Mouse (Mus musculus) heart, embryonic 16.5 days (tissue): ENCODE results near the gene Spns3. TPM values are rescaled to one million over a fixed set of nuclear protein-coding genes. Genes with fewer than 3 reads are reported as not detected.
A peak's percentile ranks its signal among the peaks of the same experiment; 100 is the strongest.

Source experiments
- ATAC-seq: fragments of 200-750 bp; cut with Nextera tagmentation; replicated peaks from 2 replicates; pipeline ENCODE4 v1.8.0; 2017; ENCODE audit warnings: moderate number of reproducible peaks; ENCODE audit not compliant: insufficient read depth, low FRiP score; ENCODE audit errors: extremely low read depth
- H3K27ac ChIP-seq: fragments of 300-500 bp; sonication (generic); 2 replicates; pipeline ENCODE4 v1.5.1; 2014; ENCODE audit warnings: mild to moderate bottlenecking, low read length, control low read depth, moderate library complexity
- H3K27me3 ChIP-seq: fragments of 300-500 bp; sonication (generic); 2 replicates; pipeline ENCODE4 v1.6.1; 2014; ENCODE audit warnings: low read length, mixed read lengths; ENCODE audit not compliant: control insufficient read depth, insufficient read depth
- H3K36me3 ChIP-seq: fragments of 300-500 bp; sonication (generic); 2 replicates; pipeline ENCODE4 v1.6.1; 2014; ENCODE audit not compliant: control insufficient read depth, insufficient read depth
- H3K4me1 ChIP-seq: fragments of 300-500 bp; sonication (generic); 2 replicates; pipeline ENCODE4 v1.6.1; 2014; ENCODE audit warnings: low read length, mixed read lengths; ENCODE audit not compliant: control insufficient read depth, insufficient read depth
- H3K4me2 ChIP-seq: fragments of 300-500 bp; sonication (generic); 2 replicates; pipeline ENCODE4 v1.6.1; 2014; ENCODE audit warnings: low read depth, mild to moderate bottlenecking, control low read depth, low read length
- H3K4me3 ChIP-seq: fragments of 300-500 bp; sonication (generic); 2 replicates; pipeline ENCODE4 v1.5.1; 2014; ENCODE audit warnings: mild to moderate bottlenecking, control low read depth, low read length
- H3K9ac ChIP-seq: fragments of 300-500 bp; sonication (generic); 2 replicates; pipeline ENCODE4 v1.6.1; 2014; ENCODE audit warnings: low read length, control low read depth
- H3K9me3 ChIP-seq: fragments of 300-500 bp; sonication (generic); replicated peaks from 2 replicates; pipeline ENCODE4 v1.6.1; 2016; ENCODE audit warnings: low read length; ENCODE audit not compliant: control insufficient read depth
- WGBS: fragments of 180-500 bp; shearing (Covaris S2); extraction: QIAGEN DNeasy Blood & Tissue Kit; methylation state at CpG from one replicate; pipeline ENCODE4 v1.1.7; 2014; 5-methylcytosine and 5-hydroxymethylcytosine counted together
- polyA plus RNA-seq: library from polyadenylated mRNA; unstranded; fragments of >200 nt; fragmentation: Nextera tagmentation; extraction: Ambion mirVana; gene quantifications from 2 replicates; pipeline ENCODE4 v1.2.1, GENCODE M21; 2015

Spns3 gene
- polyA plus RNA-seq, 1 experiment from 2014 or later: 1.0 TPM

- H3K9ac ChIP-seq: no peak overlapping the region
- H3K4me3 ChIP-seq: no peak overlapping the region
- H3K4me1 ChIP-seq: no peaks in the 10 kb centered on the region
- no peaks in the 10 kb centered on the region for H3K36me3 ChIP-seq
- no peak overlapping the region for H3K4me2 ChIP-seq
- no peak for ATAC-seq
- 55% methylated on average over 1 of the region's 1 CpGs for WGBS
- no peaks in the 10 kb centered on the region for H3K9me3 ChIP-seq
- H3K27ac ChIP-seq: no peak overlapping the region
- H3K27me3 ChIP-seq: no peaks in the 10 kb centered on the region
Measured at GRCm38 (mm10) chr11:72531632-72532031, 18.7 kb downstream of the Spns3 start.

GRCm38 (mm10) chr11:72531144-72531543 is 19.2 kb downstream of the Spns3 start:
- no peak overlapping the region for H3K4me2 ChIP-seq
- ATAC-seq: no peak
- WGBS: 69% methylated on average over 5 of the region's 5 CpGs
- no peaks in the 10 kb centered on the region for H3K9me3 ChIP-seq
- no peaks in the 10 kb centered on the region for H3K36me3 ChIP-seq
- H3K9ac ChIP-seq: no peak overlapping the region
- H3K27me3 ChIP-seq: no peaks in the 10 kb centered on the region
- H3K4me1 ChIP-seq: no peaks in the 10 kb centered on the region
- H3K4me3 ChIP-seq: no peak overlapping the region
- H3K27ac ChIP-seq: no peak overlapping the region

GRCm38 (mm10) chr11:72526190-72526589 is 24.1 kb downstream of the Spns3 start:
- WGBS: 70% methylated on average over 4 of the region's 4 CpGs
- H3K27ac ChIP-seq: no peak overlapping the region
- no peak for ATAC-seq
- no peaks in the 10 kb centered on the region for H3K9me3 ChIP-seq
- peaks cover 8% of the 10 kb centered on the region for H3K4me1 ChIP-seq
- H3K27me3 ChIP-seq: no peaks in the 10 kb centered on the region
- no peak overlapping the region for H3K4me3 ChIP-seq
- H3K9ac ChIP-seq: no peak overlapping the region
- H3K36me3 ChIP-seq: no peaks in the 10 kb centered on the region
- H3K4me2 ChIP-seq: no peak overlapping the region

- 56% methylated on average over 4 of the region's 4 CpGs for WGBS
- Histone ChIP-seq H3K9me3 (no peaks in the 10 kb centered on the region), H3K27me3 (no peaks in the 10 kb centered on the region), H3K4me2 (no peak overlapping the region), H3K36me3 (no peaks in the 10 kb centered on the region), H3K4me1 (peaks cover 8% of the 10 kb centered on the region), H3K9ac (no peak overlapping the region), H3K4me3 (no peak overlapping the region), H3K27ac (no peak overlapping the region)
- no peak for ATAC-seq
Measured at GRCm38 (mm10) chr11:72523711-72524110, 26.6 kb downstream of the Spns3 start.

- Histone ChIP-seq H3K9ac (no peak overlapping the region), H3K36me3 (no peaks in the 10 kb centered on the region), H3K27ac (no peak overlapping the region), H3K4me1 (peaks cover 8% of the 10 kb centered on the region), H3K4me2 (no peak overlapping the region), H3K9me3 (no peaks in the 10 kb centered on the region), H3K27me3 (no peaks in the 10 kb centered on the region), H3K4me3 (no peak overlapping the region)
- peak; percentile 75 for ATAC-seq
- WGBS: 32% methylated on average over 5 of the region's 5 CpGs
Measured at GRCm38 (mm10) chr11:72522616-72523041, 27.7 kb downstream of the Spns3 start.

GRCm38 (mm10) chr11:72521598-72522541 is 28.4 kb downstream of the Spns3 start:
- Histone ChIP-seq H3K4me3 (no peak overlapping the region), H3K27ac (no peak overlapping the region), H3K36me3 (no peaks in the 10 kb centered on the region), H3K4me2 (no peak overlapping the region), H3K4me1 (peaks cover 8% of the 10 kb centered on the region), H3K9ac (no peak overlapping the region), H3K27me3 (no peaks in the 10 kb centered on the region), H3K9me3 (no peaks in the 10 kb centered on the region)
- WGBS: 65% methylated on average over 5 of the region's 5 CpGs
- no peak for ATAC-seq

- Histone ChIP-seq H3K4me1 (peaks cover 8% of the 10 kb centered on the region), H3K36me3 (no peaks in the 10 kb centered on the region), H3K4me2 (no peak overlapping the region), H3K4me3 (no peak overlapping the region), H3K9ac (no peak overlapping the region), H3K9me3 (no peaks in the 10 kb centered on the region), H3K27ac (no peak overlapping the region), H3K27me3 (no peaks in the 10 kb centered on the region)
- 52% methylated on average over 3 of the region's 3 CpGs for WGBS
- no peak for ATAC-seq
Measured at GRCm38 (mm10) chr11:72519895-72520294, 30.4 kb downstream of the Spns3 start.

GRCm38 (mm10) chr11:72519189-72519588 is 31.1 kb downstream of the Spns3 start:
- 66% methylated on average over 4 of the region's 4 CpGs for WGBS
- Histone ChIP-seq H3K9me3 (no peaks in the 10 kb centered on the region), H3K27me3 (no peaks in the 10 kb centered on the region), H3K27ac (no peak overlapping the region), H3K4me3 (no peak overlapping the region), H3K36me3 (no peaks in the 10 kb centered on the region), H3K9ac (no peak overlapping the region), H3K4me1 (peaks cover 8% of the 10 kb centered on the region), H3K4me2 (no peak overlapping the region)
- ATAC-seq: no peak

- no peak overlapping the region for H3K4me3 ChIP-seq
- WGBS: 46% methylated on average over 2 of the region's 2 CpGs
- no peaks in the 10 kb centered on the region for H3K36me3 ChIP-seq
- ATAC-seq: no peak
- H3K4me2 ChIP-seq: no peak overlapping the region
- H3K27me3 ChIP-seq: no peaks in the 10 kb centered on the region
- H3K27ac ChIP-seq: no peak overlapping the region
- H3K9me3 ChIP-seq: no peaks in the 10 kb centered on the region
- H3K4me1 ChIP-seq: peaks cover 8% of the 10 kb centered on the region
- no peak overlapping the region for H3K9ac ChIP-seq
Measured at GRCm38 (mm10) chr11:72518449-72518848, 31.9 kb downstream of the Spns3 start.
